ENCODE assay signal across 20 mouse cellular contexts in the genomic region with DNA sequence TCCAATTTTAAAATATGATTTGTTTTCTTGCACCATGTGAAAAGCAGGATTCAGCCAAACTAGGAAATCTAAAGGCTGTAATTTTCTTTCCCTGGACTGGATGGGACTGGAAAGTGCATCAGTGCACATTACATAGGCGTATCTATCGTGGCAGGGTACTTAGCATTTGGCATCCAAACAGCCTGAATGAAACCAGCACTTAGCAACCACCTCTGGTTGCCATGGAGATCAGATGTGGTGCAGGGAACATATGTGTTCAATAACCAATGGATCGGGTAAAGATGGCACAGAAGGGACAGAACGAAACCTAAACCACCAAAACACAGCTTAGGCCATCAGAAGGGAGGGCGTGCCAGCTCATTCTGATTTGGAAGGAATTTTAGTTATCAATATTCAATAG.
A peak's percentile ranks its signal among the peaks of the same experiment; 100 is the strongest.
DNase-seq lines count a peak whose midpoint lies in the region; ATAC-seq and TF ChIP-seq lines count a peak whose summit lies in the region.
"Had no signal": no experiment of that assay in that cellular context is flagged by ENCODE, and none has a peak within 500 bp of the region (broad histone marks: within the 10 kb centered on the region; RNA-seq: fewer than 3 reads in every experiment).

No protein-coding gene starts in this region.

- no peak for TF ChIP-seq CTCF in brain, embryonic 14.5 days (IDR thresholded peaks at IDR 0.05; ENCODE audit: borderline replicate concordance, extremely low read depth, insufficient read depth, insufficient read length)

- H3K4me3 ChIP-seq in heart, embryonic 11.5 days (ENCODE audit: low read depth, low read length), result no peak overlapping the region
- no peak overlapping the region for H3K4me3 ChIP-seq in embryonic facial prominence, embryonic 11.5 days (ENCODE audit: low read depth, low read length)
- H3K4me3 ChIP-seq in hindbrain, embryonic 14.5 days (replicated peaks; ENCODE audit: low read length), result no peak overlapping the region
- no peak overlapping the region for H3K4me3 ChIP-seq in kidney, embryonic 16.5 days (ENCODE audit: low read length)
- H3K4me3 ChIP-seq: embryonic facial prominence, embryonic 12.5 days; erythroblast, embryonic 14.5 days; gastrocnemius, adult 2 months had no signal

- no peak for ATAC-seq in heart, embryonic 11.5 days (replicated peaks; ENCODE audit: insufficient number of reproducible peaks, low FRiP score, low TSS enrichment)
- no peak for ATAC-seq in embryonic facial prominence, embryonic 11.5 days (replicated peaks; ENCODE audit: insufficient number of reproducible peaks, low FRiP score, low TSS enrichment, low read depth)
- 0 out of 2 replicates have a peak, but pooled peaks have one; percentile 51 for ATAC-seq in hindbrain, embryonic 14.5 days (ENCODE audit: low FRiP score)
- ATAC-seq in kidney, embryonic 16.5 days (ENCODE audit: low FRiP score, low TSS enrichment), result no peak
- ATAC-seq: activated CD4-positive, CD25-positive, alpha-beta regulatory T cell, adult 4 months had no signal

- H3K9me3 ChIP-seq in heart, embryonic 11.5 days (replicated peaks; ENCODE audit: control insufficient read depth, low read length), result no peaks in the 10 kb centered on the region
- no peaks in the 10 kb centered on the region for H3K9me3 ChIP-seq in embryonic facial prominence, embryonic 11.5 days (replicated peaks; ENCODE audit: control insufficient read depth, low read length)
- no peaks in the 10 kb centered on the region for H3K9me3 ChIP-seq in hindbrain, embryonic 14.5 days (ENCODE audit: control insufficient read depth, low read length)
- no peaks in the 10 kb centered on the region for H3K9me3 ChIP-seq in kidney, embryonic 16.5 days (ENCODE audit: low read length)
- H3K9me3 ChIP-seq: embryonic facial prominence, embryonic 12.5 days had no signal

- no peak overlapping the region for H3K9ac ChIP-seq in heart, embryonic 11.5 days (ENCODE audit: low read depth, low read length)
- no peak overlapping the region for H3K9ac ChIP-seq in embryonic facial prominence, embryonic 11.5 days (replicated peaks; ENCODE audit: low read length)
- no peak overlapping the region for H3K9ac ChIP-seq in hindbrain, embryonic 14.5 days
- no peak overlapping the region for H3K9ac ChIP-seq in kidney, embryonic 16.5 days (replicated peaks; ENCODE audit: low read length)
- H3K9ac ChIP-seq: embryonic facial prominence, embryonic 12.5 days had no signal

- peaks cover 2% of the 10 kb centered on the region; the same call in 1 of the 2 replicates for H3K4me1 ChIP-seq in heart, embryonic 11.5 days (ENCODE audit: control insufficient read depth, insufficient read depth, low read length)
- H3K4me1 ChIP-seq in embryonic facial prominence, embryonic 11.5 days (ENCODE audit: control insufficient read depth, insufficient read depth, low read length), result no peaks in the 10 kb centered on the region; the same call in 1 of the 2 replicates
- 0 out of 2 replicates have a peak, but pooled peaks cover 3% of the 10 kb centered on the region for H3K4me1 ChIP-seq in hindbrain, embryonic 14.5 days (replicated peaks; ENCODE audit: control insufficient read depth, insufficient read depth, low read length)
- no peaks in the 10 kb centered on the region for H3K4me1 ChIP-seq in kidney, embryonic 16.5 days (ENCODE audit: insufficient read depth, low read length)

- no peaks in the 10 kb centered on the region for H3K27me3 ChIP-seq in heart, embryonic 11.5 days (ENCODE audit: control insufficient read depth, insufficient read depth, low read length)
- no peaks in the 10 kb centered on the region for H3K27me3 ChIP-seq in embryonic facial prominence, embryonic 11.5 days (ENCODE audit: control insufficient read depth, insufficient read depth, low read length)
- H3K27me3 ChIP-seq in hindbrain, embryonic 14.5 days (ENCODE audit: control insufficient read depth, insufficient read depth, low read length), result no peaks in the 10 kb centered on the region
- no peaks in the 10 kb centered on the region for H3K27me3 ChIP-seq in kidney, embryonic 16.5 days (ENCODE audit: insufficient read depth, low read length)
- H3K27me3 ChIP-seq: embryonic facial prominence, embryonic 12.5 days had no signal

- peak; percentile 62 for DNase-seq in heart, adult 11 months
- DNase-seq in brain, embryonic 14.5 days (ENCODE audit: low read depth), result peak; percentile 55
- peak; percentile 50 for DNase-seq in embryonic facial prominence, embryonic 11.5 days (ENCODE audit: low spot score)
- DNase-seq in hindbrain, embryonic 14.5 days (ENCODE audit: low spot score), result no peak
- no peak for DNase-seq in adipocyte (ENCODE audit: low spot score)
- DNase-seq in layer of hippocampus, adult 8-10 months (ENCODE audit: low spot score in 2 of 2), result no peak
- DNase-seq: adrenal gland, postnatal 10 days; cerebellum, adult 9-10 months; gastrocnemius, adult 2 months; heart, postnatal 4 days; kidney, adult 2 months; kidney, postnatal 10 days; lung, postnatal 4 days; right cerebral cortex, postnatal 14 days had no signal

- no peak overlapping the region for H3K4me2 ChIP-seq in heart, embryonic 11.5 days
- no peak overlapping the region for H3K4me2 ChIP-seq in embryonic facial prominence, embryonic 11.5 days (ENCODE audit: low read depth, low read length)
- H3K4me2 ChIP-seq in hindbrain, embryonic 14.5 days (replicated peaks), result no peak overlapping the region
- H3K4me2 ChIP-seq in kidney, embryonic 16.5 days (replicated peaks; ENCODE audit: low read depth, low read length), result no peak overlapping the region
- H3K4me2 ChIP-seq: embryonic facial prominence, embryonic 12.5 days had no signal

- H3K36me3 ChIP-seq in heart, embryonic 11.5 days (ENCODE audit: control insufficient read depth, insufficient read depth, low read length), result no peaks in the 10 kb centered on the region
- H3K36me3 ChIP-seq in embryonic facial prominence, embryonic 11.5 days (replicated peaks; ENCODE audit: control insufficient read depth, insufficient read depth, low read depth, low read length), result no peaks in the 10 kb centered on the region
- no peaks in the 10 kb centered on the region for H3K36me3 ChIP-seq in hindbrain, embryonic 14.5 days (replicated peaks; ENCODE audit: control insufficient read depth, insufficient read depth)
- H3K36me3 ChIP-seq in kidney, embryonic 16.5 days (ENCODE audit: insufficient read depth, low read length), result no peaks in the 10 kb centered on the region
- H3K36me3 ChIP-seq: embryonic facial prominence, embryonic 12.5 days had no signal

- 91% methylated on average over 5 of the region's 5 CpGs for WGBS in heart, embryonic 11.5 days (ENCODE audit: insufficient replicate concordance)
- 68% methylated on average over 5 of the region's 5 CpGs for WGBS in embryonic facial prominence, embryonic 11.5 days
- 50% methylated on average over 5 of the region's 5 CpGs for WGBS in hindbrain, embryonic 14.5 days
- WGBS in kidney, embryonic 16.5 days, result 93% methylated on average over 5 of the region's 5 CpGs

- TF ChIP-seq POLR2A in brain, embryonic 14.5 days (IDR thresholded peaks at IDR 0.05; ENCODE audit: borderline replicate concordance, extremely low read depth, insufficient read depth, insufficient read length, poor library complexity, severe bottlenecking), result no peak

- no peak overlapping the region for H3K27ac ChIP-seq in heart, embryonic 11.5 days (ENCODE audit: low read depth, low read length)
- H3K27ac ChIP-seq in embryonic facial prominence, embryonic 11.5 days (replicated peaks; ENCODE audit: low read depth, low read length), result no peak overlapping the region
- H3K27ac ChIP-seq in hindbrain, embryonic 14.5 days, result no peak overlapping the region
- H3K27ac ChIP-seq in kidney, embryonic 16.5 days (ENCODE audit: low read length), result no peak overlapping the region
- H3K27ac ChIP-seq: embryonic facial prominence, embryonic 12.5 days; gastrocnemius, adult 2 months; stomach, postnatal 0 days had no signal

Comparison
In these comparisons a context has a peak if more than half of its experiments do, and no peak if none do; other contexts are left out.
1. DNase-seq: peak in heart, adult 11 months (single experiment), brain, embryonic 14.5 days (single experiment) and embryonic facial prominence, embryonic 11.5 days (single experiment); none in hindbrain, embryonic 14.5 days (single experiment), adipocyte (single experiment) and layer of hippocampus, adult 8-10 months (0 of 2).